Mouse (Mus musculus) intestine, postnatal 0 days (tissue): Measurements from ENCODE around the gene Gm12355. TPM values are rescaled to one million over a fixed set of nuclear protein-coding genes. Genes with fewer than 3 reads are reported as not detected.

ENCODE experiments used
- ATAC-seq: fragments of 200-750 bp; cut with Nextera tagmentation; 2 replicates; pipeline ENCODE4 v1.8.0; 2017; ENCODE audit warnings: mild to moderate bottlenecking, moderate TSS enrichment, moderate library complexity
- H3K27ac ChIP-seq: fragments of 300-500 bp; sonication (generic); 2 replicates; pipeline ENCODE4 v1.5.1; 2014; ENCODE audit warnings: mild to moderate bottlenecking, low read depth, low read length, moderate library complexity
- H3K27me3 ChIP-seq: fragments of 300-500 bp; sonication (generic); replicated peaks from 2 replicates; pipeline ENCODE4 v1.6.1; 2014; ENCODE audit warnings: low read length, mixed read lengths; ENCODE audit not compliant: control insufficient read depth, insufficient read depth
- H3K36me3 ChIP-seq: fragments of 300-500 bp; sonication (generic); 2 replicates; pipeline ENCODE4 v1.6.1; 2014; ENCODE audit warnings: mild to moderate bottlenecking, moderate library complexity; ENCODE audit not compliant: control insufficient read depth, insufficient read depth
- H3K4me1 ChIP-seq: fragments of 300-500 bp; sonication (generic); replicated peaks from 2 replicates; pipeline ENCODE4 v1.6.1; 2014; ENCODE audit warnings: antibody characterized with exemption, low read length, mixed read lengths; ENCODE audit not compliant: control insufficient read depth, insufficient read depth
- H3K4me2 ChIP-seq: fragments of 300-500 bp; sonication (generic); replicated peaks from 2 replicates; pipeline ENCODE4 v1.6.1; 2014; ENCODE audit warnings: low read depth, mild to moderate bottlenecking, moderate library complexity
- H3K4me3 ChIP-seq: fragments of 300-500 bp; sonication (generic); 2 replicates; pipeline ENCODE4 v1.5.1; 2014; ENCODE audit warnings: low read depth, low read length
- H3K9ac ChIP-seq: fragments of 300-500 bp; sonication (generic); 2 replicates; pipeline ENCODE4 v1.6.1; 2014; ENCODE audit warnings: mild to moderate bottlenecking, low read depth, low read length
- H3K9me3 ChIP-seq: fragments of 300-500 bp; sonication (generic); 2 replicates; pipeline ENCODE4 v1.6.1; 2016; ENCODE audit warnings: mixed run types; ENCODE audit not compliant: control insufficient read depth
- CTCF ChIP-seq: sonication (generic); IDR thresholded peaks from 2 replicates; pipeline ENCODE4 v1.5.1; 2016; ENCODE audit warnings: low read depth, mild to moderate bottlenecking, control low read depth, antibody characterized with exemption, moderate library complexity
- WGBS: fragments of 180-500 bp; shearing (Covaris S2); extraction: QIAGEN DNeasy Blood & Tissue Kit; methylation state at CpG from one replicate; pipeline ENCODE4 v1.1.7; 2014; 5-methylcytosine and 5-hydroxymethylcytosine counted together
- polyA plus RNA-seq: library from polyadenylated mRNA; unstranded; fragments of >200 nt; fragmentation: Nextera tagmentation; extraction: Ambion mirVana; gene quantifications from 2 replicates; pipeline ENCODE4 v1.2.1, GENCODE M21; 2015

The Gm12355 gene
- polyA plus RNA-seq, 1 experiment from 2014 or later: 0.56 TPM

DNA sequence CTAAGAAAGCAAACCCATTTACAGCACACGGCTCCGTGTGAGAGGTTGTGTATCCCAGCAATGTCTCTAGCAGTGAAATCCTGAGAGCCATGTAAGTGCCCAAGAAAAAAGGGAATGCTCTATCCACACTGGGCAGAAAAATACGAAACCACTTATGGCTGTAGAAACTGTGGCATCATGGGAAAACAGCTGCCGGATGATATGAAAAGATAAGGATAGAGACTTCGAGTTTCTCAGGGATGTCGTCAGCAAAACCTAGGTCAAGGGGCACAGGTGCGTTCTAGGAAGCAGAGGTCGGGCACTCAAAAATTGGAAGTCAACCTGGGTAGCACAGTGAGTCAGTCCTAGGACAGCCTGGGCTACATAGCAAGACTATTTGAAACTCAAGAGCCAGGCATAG is 36.2 kb downstream of the Gm12355 start:
- no peak overlapping the region for H3K4me3 ChIP-seq

GRCm38 (mm10) chr11:98588833-98589281 is 36.6 kb downstream of the Gm12355 start:
- H3K27me3 ChIP-seq: no peaks in the 10 kb centered on the region
- 39% methylated on average over 6 of the region's 6 CpGs for whole genome bisulfite sequencing
- H3K36me3 ChIP-seq: no peaks in the 10 kb centered on the region
- peak overlapping the region; percentile 91 for H3K27ac ChIP-seq
- peak overlapping the region; percentile 84 for H3K4me2 ChIP-seq
- H3K9me3 ChIP-seq: no peaks in the 10 kb centered on the region
- no peak for TF ChIP-seq CTCF
- H3K4me3 ChIP-seq: 0 out of 2 replicates have a peak overlapping the region, but pooled peaks have one; percentile 24
- no peak overlapping the region for H3K9ac ChIP-seq
- ATAC-seq: peak; percentile 25; the same call in 1 of the 2 replicates
- no peaks in the 10 kb centered on the region for H3K4me1 ChIP-seq

More for the DNA sequence above, 36.2 kb downstream of the Gm12355 start:
- Histone ChIP-seq H3K9ac (no peak overlapping the region), H3K27me3 (no peaks in the 10 kb centered on the region), H3K4me2 (no peak overlapping the region), H3K4me1 (no peaks in the 10 kb centered on the region), H3K36me3 (no peaks in the 10 kb centered on the region), H3K9me3 (no peaks in the 10 kb centered on the region), H3K27ac (peak overlapping the region; percentile 91)
- ATAC-seq: no peak
- WGBS: 55% methylated on average over 8 of the region's 8 CpGs
- no peak for TF ChIP-seq CTCF

DNA sequence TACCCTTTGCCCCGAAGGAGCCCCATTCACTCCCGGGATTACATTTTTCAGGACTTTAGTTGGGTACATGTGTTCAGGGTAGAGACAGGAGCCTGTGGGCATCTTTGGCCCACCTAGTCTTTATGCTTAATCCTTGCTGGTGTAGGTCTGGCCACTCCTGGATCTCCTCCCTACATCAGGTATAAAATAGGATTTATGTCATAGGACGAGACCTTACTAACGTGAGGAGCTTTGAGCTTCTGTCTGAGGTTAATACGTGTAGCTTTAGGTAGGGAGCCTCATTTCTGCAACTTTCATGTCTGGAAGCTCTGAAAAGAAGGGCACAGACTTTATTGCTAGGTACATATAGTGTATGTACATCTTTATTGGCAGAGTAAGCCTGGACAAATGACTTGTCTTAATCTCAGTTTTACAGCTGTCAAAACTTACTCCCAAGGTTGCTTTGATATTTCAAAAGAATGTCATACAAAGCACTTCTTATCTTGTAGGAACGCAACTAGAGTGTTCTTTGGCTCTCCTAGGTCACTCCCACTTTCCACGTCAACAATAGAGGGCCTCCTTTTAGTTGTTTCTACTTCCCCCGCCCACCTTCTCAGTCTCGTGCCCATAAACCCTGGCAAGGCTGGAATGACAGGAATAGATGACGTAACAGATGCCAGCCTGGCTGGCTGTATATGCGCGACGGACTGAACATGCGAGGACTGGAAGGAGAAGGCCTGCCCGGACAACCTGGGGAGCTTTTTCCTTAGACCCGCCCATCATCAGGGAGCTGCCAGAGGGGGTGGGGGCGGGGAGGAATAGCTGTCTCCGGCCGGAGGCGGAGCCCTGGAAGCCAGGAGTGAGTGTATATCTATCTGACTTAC is 37.5 kb downstream of the Gm12355 start:
- Histone ChIP-seq H3K9me3 (no peaks in the 10 kb centered on the region), H3K4me2 (peak overlapping the region; percentile 84), H3K4me3 (peak overlapping the region; percentile 93), H3K27ac (peak overlapping the region; percentile 91), H3K36me3 (peaks cover 7% of the 10 kb centered on the region), H3K27me3 (no peaks in the 10 kb centered on the region), H3K4me1 (0 out of 2 replicates have a peak, but pooled peaks cover 3% of the 10 kb centered on the region), H3K9ac (no peak overlapping the region)
- no peak for TF ChIP-seq CTCF
- ATAC-seq: peak; percentile 83
- WGBS: 5% methylated on average over 20 of the region's 20 CpGs

- 0 out of 2 replicates have a peak, but pooled peaks have one; percentile 3 for TF ChIP-seq CTCF
- Histone ChIP-seq H3K4me1 (0 out of 2 replicates have a peak, but pooled peaks cover 3% of the 10 kb centered on the region), H3K27me3 (no peaks in the 10 kb centered on the region), H3K9ac (peak within 1 kb of the TSS; percentile 91), H3K27ac (peak within 1 kb of the TSS; percentile 91), H3K36me3 (peaks cover 16% of the 10 kb centered on the region), H3K4me3 (peak within 1 kb of the TSS; percentile 93), H3K9me3 (no peaks in the 10 kb centered on the region), H3K4me2 (peak within 1 kb of the TSS; percentile 84)
- WGBS: 0% methylated on average over 49 of the region's 49 CpGs
- peak; percentile 72 for ATAC-seq
These were observed 38.4 kb downstream of the Gm12355 start, which contains the start of gene Ormdl3 for GRCm38 (mm10) chr11:98586892-98587563. Gene Ormdl3, minus strand, starts transcription at chr11:98587368.

DNA sequence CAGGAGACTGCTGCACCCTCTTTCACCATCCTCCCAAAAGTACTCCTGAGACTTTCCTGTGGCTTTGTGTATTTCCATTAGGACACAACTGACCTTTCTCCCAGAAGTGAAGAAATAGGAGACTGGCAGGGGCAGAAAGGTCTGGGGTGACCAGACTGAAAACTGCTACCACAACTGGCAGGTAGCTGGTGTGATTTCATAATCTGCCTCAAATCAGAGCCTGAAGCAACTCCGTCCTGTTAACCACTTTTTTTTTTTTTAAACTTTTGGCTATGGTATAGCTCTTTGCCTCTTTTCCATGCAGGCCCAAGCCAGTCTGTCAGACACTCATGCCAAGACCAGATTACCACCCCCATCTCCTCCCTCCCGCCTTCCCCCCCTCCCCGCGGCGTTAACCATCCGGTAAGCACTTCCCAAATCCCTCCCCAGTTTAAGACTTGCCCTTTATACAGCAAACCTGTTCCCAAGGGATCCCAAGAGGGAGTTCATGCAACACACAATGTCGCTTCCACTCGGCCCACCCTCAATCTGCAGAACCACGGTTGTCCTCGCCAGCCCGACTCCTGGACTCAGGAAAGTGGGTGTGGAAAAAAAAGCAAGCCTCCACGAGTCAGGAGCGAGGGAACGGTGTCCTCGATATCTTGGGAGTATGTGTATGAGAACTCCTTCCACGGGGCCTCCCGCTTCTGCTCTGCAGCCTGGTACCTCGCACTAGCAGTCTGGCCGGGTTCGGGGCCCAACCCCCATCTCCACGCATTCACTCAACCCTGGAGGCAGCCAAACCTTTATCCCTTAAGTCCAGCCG is 39.2 kb downstream of the Gm12355 start:
- 2% methylated on average over 22 of the region's 22 CpGs for WGBS
- Histone ChIP-seq H3K9me3 (no peaks in the 10 kb centered on the region), H3K4me2 (peak overlapping the region; percentile 84), H3K36me3 (peaks cover 23% of the 10 kb centered on the region), H3K4me1 (0 out of 2 replicates have a peak, but pooled peaks cover 3% of the 10 kb centered on the region), H3K4me3 (peak overlapping the region; percentile 93), H3K27me3 (no peaks in the 10 kb centered on the region), H3K27ac (peak overlapping the region; percentile 91), H3K9ac (peak overlapping the region; percentile 91)
- 0 out of 2 replicates have a peak, but pooled peaks have one; percentile 0 for ATAC-seq
- no peak for TF ChIP-seq CTCF
